In genomic region chr11:88462789-88463188, GRCm38 (mm10) we compare ENCODE assay signal across 20 mouse cellular contexts.
DNase-seq lines count a peak whose midpoint lies in the region; ATAC-seq and TF ChIP-seq lines count a peak whose summit lies in the region.
"Had no signal": no experiment of that assay in that cellular context is flagged by ENCODE, and none has a peak within 500 bp of the region (broad histone marks: within the 10 kb centered on the region; RNA-seq: fewer than 3 reads in every experiment).

No protein-coding gene starts in this region.

- 0 out of 2 replicates have a peak overlapping the region, but pooled peaks have one; percentile 26 for H3K27ac ChIP-seq in kidney, embryonic 16.5 days (ENCODE audit: low read length)
- H3K27ac ChIP-seq in forebrain, embryonic 15.5 days (replicated peaks) = peak overlapping the region; percentile 51
- H3K27ac ChIP-seq in hindbrain, postnatal 0 days = 0 out of 2 replicates have a peak overlapping the region, but pooled peaks have one; percentile 2
- peak overlapping the region; percentile 48 for H3K27ac ChIP-seq in neural tube, embryonic 15.5 days (replicated peaks)
- H3K27ac ChIP-seq: embryonic facial prominence, embryonic 12.5 days; intestine, embryonic 15.5 days; kidney, postnatal 0 days; layer of hippocampus, adult 2 months; limb, embryonic 10.5 days had no signal

- no peak overlapping the region for H3K4me3 ChIP-seq in kidney, embryonic 16.5 days (ENCODE audit: low read length)
- H3K4me3 ChIP-seq in forebrain, embryonic 15.5 days = no peak overlapping the region
- H3K4me3 ChIP-seq in hindbrain, postnatal 0 days (ENCODE audit: low read length) = no peak overlapping the region
- H3K4me3 ChIP-seq in neural tube, embryonic 15.5 days (replicated peaks) = no peak overlapping the region
- H3K4me3 ChIP-seq: embryonic facial prominence, embryonic 12.5 days; heart, embryonic 12.5 days; intestine, embryonic 15.5 days; layer of hippocampus, adult 2 months; limb, embryonic 10.5 days had no signal

- H3K9me3 ChIP-seq in kidney, embryonic 16.5 days (ENCODE audit: low read length) = no peaks in the 10 kb centered on the region
- no peaks in the 10 kb centered on the region for H3K9me3 ChIP-seq in forebrain, embryonic 15.5 days
- H3K9me3 ChIP-seq in hindbrain, postnatal 0 days (ENCODE audit: low read length) = no peaks in the 10 kb centered on the region
- no peaks in the 10 kb centered on the region for H3K9me3 ChIP-seq in neural tube, embryonic 15.5 days (replicated peaks)
- H3K9me3 ChIP-seq: embryonic facial prominence, embryonic 12.5 days; heart, embryonic 12.5 days; intestine, embryonic 15.5 days; limb, embryonic 10.5 days had no signal

- H3K27me3 ChIP-seq in kidney, embryonic 16.5 days (ENCODE audit: insufficient read depth, low read length) = no peaks in the 10 kb centered on the region
- H3K27me3 ChIP-seq in forebrain, embryonic 15.5 days = no peaks in the 10 kb centered on the region
- no peaks in the 10 kb centered on the region for H3K27me3 ChIP-seq in hindbrain, postnatal 0 days (ENCODE audit: insufficient read depth, low read length)
- H3K27me3 ChIP-seq in neural tube, embryonic 15.5 days (replicated peaks) = no peaks in the 10 kb centered on the region
- H3K27me3 ChIP-seq: embryonic facial prominence, embryonic 12.5 days; heart, embryonic 12.5 days; intestine, embryonic 15.5 days had no signal

- H3K4me2 ChIP-seq in kidney, embryonic 16.5 days (replicated peaks; ENCODE audit: low read depth, low read length) = no peak overlapping the region
- H3K4me2 ChIP-seq in forebrain, embryonic 15.5 days (replicated peaks) = no peak overlapping the region
- H3K4me2 ChIP-seq in hindbrain, postnatal 0 days (ENCODE audit: low read depth, low read length) = no peak overlapping the region
- no peak overlapping the region for H3K4me2 ChIP-seq in neural tube, embryonic 15.5 days
- H3K4me2 ChIP-seq: embryonic facial prominence, embryonic 12.5 days; heart, embryonic 12.5 days; intestine, embryonic 15.5 days; liver, embryonic 11.5 days; lung, embryonic 14.5 days had no signal

- H3K9ac ChIP-seq in kidney, embryonic 16.5 days (replicated peaks; ENCODE audit: low read length) = no peak overlapping the region
- no peak overlapping the region for H3K9ac ChIP-seq in forebrain, embryonic 15.5 days (replicated peaks)
- H3K9ac ChIP-seq in hindbrain, postnatal 0 days (replicated peaks; ENCODE audit: low read length) = no peak overlapping the region
- no peak overlapping the region for H3K9ac ChIP-seq in neural tube, embryonic 15.5 days (replicated peaks)
- H3K9ac ChIP-seq: embryonic facial prominence, embryonic 12.5 days; heart, embryonic 12.5 days; intestine, embryonic 15.5 days; lung, embryonic 14.5 days had no signal

- WGBS in kidney, embryonic 16.5 days = 93% methylated on average over 8 of the region's 8 CpGs
- 44% methylated on average over 8 of the region's 8 CpGs for WGBS in forebrain, embryonic 15.5 days
- 43% methylated on average over 8 of the region's 8 CpGs for WGBS in hindbrain, postnatal 0 days
- WGBS in neural tube, embryonic 15.5 days = 34% methylated on average over 8 of the region's 8 CpGs

- DNase-seq in kidney, postnatal 14 days = no peak
- DNase-seq in hindbrain, postnatal 0 days (ENCODE audit: low spot score) = no peak
- DNase-seq in lung, postnatal 4 days = no peak
- DNase-seq in layer of hippocampus, postnatal 10 days (ENCODE audit: low spot score in 2 of 2) = no peak
- DNase-seq: adrenal gland, postnatal 14 days; B cell, adult 2 months; cerebellum, adult 2 months; gastrocnemius, postnatal 36 days; lung, embryonic 14.5 days; thymus, postnatal 25 days had no signal

- no peak for TF ChIP-seq CTCF in hindbrain, postnatal 0 days (IDR thresholded peaks at IDR 0.05; ENCODE audit: low read depth)

- ATAC-seq in kidney, embryonic 16.5 days (ENCODE audit: low FRiP score, low TSS enrichment) = no peak
- no peak for ATAC-seq in forebrain, embryonic 15.5 days (replicated peaks)
- ATAC-seq in hindbrain, postnatal 0 days = no peak
- no peak for ATAC-seq in neural tube, embryonic 15.5 days (ENCODE audit: low FRiP score)

- H3K4me1 ChIP-seq in kidney, embryonic 16.5 days (ENCODE audit: insufficient read depth, low read length) = peaks cover 58% of the 10 kb centered on the region
- peaks cover 64% of the 10 kb centered on the region for H3K4me1 ChIP-seq in forebrain, embryonic 15.5 days
- peaks cover 33% of the 10 kb centered on the region for H3K4me1 ChIP-seq in hindbrain, postnatal 0 days (ENCODE audit: insufficient read depth, low read length)
- peaks cover 67% of the 10 kb centered on the region for H3K4me1 ChIP-seq in neural tube, embryonic 15.5 days

- H3K36me3 ChIP-seq in kidney, embryonic 16.5 days (ENCODE audit: insufficient read depth, low read length) = 0 out of 2 replicates have a peak, but pooled peaks cover 3% of the 10 kb centered on the region
- H3K36me3 ChIP-seq in forebrain, embryonic 15.5 days = no peaks in the 10 kb centered on the region
- no peaks in the 10 kb centered on the region for H3K36me3 ChIP-seq in hindbrain, postnatal 0 days (ENCODE audit: insufficient read depth, low read length)
- no peaks in the 10 kb centered on the region for H3K36me3 ChIP-seq in neural tube, embryonic 15.5 days
- H3K36me3 ChIP-seq: intestine, embryonic 15.5 days had no signal
